Mouse (Mus musculus): ENCODE results near the gene Igf2bp3. TPM values are rescaled to one million over a fixed set of nuclear protein-coding genes. Genes with fewer than 3 reads are reported as not detected.
A peak's percentile ranks its signal among the peaks of the same experiment; 100 is the strongest.
"Not testable (repeated sequence)": the region's sequence is repeated elsewhere in the genome, so short reads cannot be mapped to it uniquely, and the experiment has no call there.

Gene Igf2bp3
- 55.2 and 56.9 TPM in 2 replicates for polyA plus RNA-seq (2015; fragmentation: Nextera tagmentation; extraction: Ambion mirVana)

DNA sequence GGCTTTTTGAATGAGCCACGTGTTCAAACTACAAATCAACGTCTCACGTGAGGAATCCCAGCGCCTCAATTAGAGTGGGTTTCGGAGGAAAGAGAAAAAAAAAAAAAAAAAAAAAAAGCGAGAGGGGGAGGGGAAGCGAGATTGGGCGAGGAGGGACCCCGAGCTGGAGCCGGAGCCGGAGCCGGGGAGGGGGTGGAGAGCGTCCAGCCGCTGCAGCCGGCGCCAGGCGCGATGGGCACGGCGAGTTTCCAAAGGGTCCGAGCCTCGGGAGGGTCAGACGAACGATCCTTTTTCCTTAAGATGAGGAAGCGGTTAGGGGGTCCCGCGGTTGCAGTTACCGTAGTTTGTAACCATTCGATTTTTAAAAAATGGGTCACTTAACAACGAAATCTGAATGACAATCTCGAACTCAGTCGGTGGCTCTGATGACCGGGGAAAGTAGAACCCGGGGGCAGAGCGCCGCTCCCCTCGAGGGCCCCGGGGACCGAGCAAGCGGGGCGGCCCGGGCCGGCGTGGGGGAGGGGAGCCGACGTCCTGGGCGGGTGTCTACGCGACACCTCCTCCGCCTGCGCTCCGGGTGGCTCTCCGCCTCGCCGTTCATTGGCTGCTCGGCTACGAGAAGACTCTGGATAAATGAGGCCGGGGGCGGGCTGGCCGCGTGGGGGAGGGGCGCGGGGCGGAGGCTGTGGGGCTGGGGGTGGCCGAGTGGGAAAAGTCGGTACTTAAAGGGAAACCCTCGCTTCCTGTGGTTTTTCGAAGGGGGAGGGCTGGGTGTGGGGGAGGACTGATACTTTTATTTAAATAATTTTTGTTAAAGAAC, at the start of gene Igf2bp3:
TSS of gene Igf2bp3 (minus strand) at position 30 of the 820 bp plus-strand sequence.
- Histone ChIP-seq H3K9me3 (replicated peaks) (no peaks in the 10 kb centered on the region), H3K4me3 (peak within 1 kb of the TSS; percentile 95), H3K27ac (peak within 1 kb of the TSS; percentile 98), H3K9ac (peak within 1 kb of the TSS; percentile 98), H3K4me1 (peaks cover 40% of the 10 kb centered on the region), H3K27me3 (no peaks in the 10 kb centered on the region), H3K36me3 (ENCODE audit: poor library complexity, severe bottlenecking) (no peaks in the 10 kb centered on the region), H3K4me2 (peak within 1 kb of the TSS; percentile 94)
- ATAC-seq = peak; percentile 82
- WGBS = under 1% methylated on average over 58 of the region's 68 CpGs

- not testable (repeated sequence) for H3K9me3 ChIP-seq (replicated peaks); ATAC-seq; H3K9ac ChIP-seq; H3K27me3 ChIP-seq; H3K36me3 ChIP-seq (ENCODE audit: poor library complexity, severe bottlenecking)
- 89% methylated on average over 7 of the region's 7 CpGs for WGBS
- Histone ChIP-seq H3K4me1 (peaks cover 27% of the 10 kb centered on the region), H3K4me2 (peak overlapping the region; percentile 79; the same call in 1 of the 2 replicates), H3K4me3 (peak overlapping the region; percentile 98; the same call in 1 of the 2 replicates), H3K27ac (peak overlapping the region; percentile 97; the same call in 1 of the 2 replicates)
Measured at GRCm38 (mm10) chr6:49264446-49264845, 49.7 kb upstream of the Igf2bp3 start.

GRCm38 (mm10) chr6:49263847-49264243, 49.1 kb upstream of the Igf2bp3 start, which contains the start of gene Tra2a:
Tra2a (minus strand) TSS chr6:49264033.
- under 1% methylated on average over 39 of the region's 39 CpGs for WGBS
- Histone ChIP-seq H3K4me2 (peak within 1 kb of the TSS; percentile 79), H3K4me3 (peak within 1 kb of the TSS; percentile 98), H3K27ac (peak within 1 kb of the TSS; percentile 97), H3K9ac (peak within 1 kb of the TSS; percentile 100), H3K27me3 (no peaks in the 10 kb centered on the region), H3K36me3 (ENCODE audit: poor library complexity, severe bottlenecking) (no peaks in the 10 kb centered on the region), H3K9me3 (replicated peaks) (no peaks in the 10 kb centered on the region), H3K4me1 (peaks cover 30% of the 10 kb centered on the region)
- peak; percentile 97 for ATAC-seq

- peak; percentile 78 for ATAC-seq
- H3K27me3 ChIP-seq = no peaks in the 10 kb centered on the region
- no peaks in the 10 kb centered on the region for H3K36me3 ChIP-seq (ENCODE audit: poor library complexity, severe bottlenecking)
- H3K9ac ChIP-seq = peak overlapping the region; percentile 100
- peak overlapping the region; percentile 79 for H3K4me2 ChIP-seq
- under 1% methylated on average over 67 of the region's 71 CpGs for WGBS
- peak overlapping the region; percentile 98 for H3K4me3 ChIP-seq
- H3K27ac ChIP-seq = peak overlapping the region; percentile 97
- no peaks in the 10 kb centered on the region for H3K9me3 ChIP-seq (replicated peaks)
- H3K4me1 ChIP-seq = peaks cover 30% of the 10 kb centered on the region
Measured at GRCm38 (mm10) chr6:49263081-49263846, 48.5 kb upstream of the Igf2bp3 start.

- Histone ChIP-seq H3K4me1 (peaks cover 34% of the 10 kb centered on the region), H3K4me3 (peak overlapping the region; percentile 98), H3K27me3 (no peaks in the 10 kb centered on the region), H3K36me3 (ENCODE audit: poor library complexity, severe bottlenecking) (no peaks in the 10 kb centered on the region), H3K9ac (peak overlapping the region; percentile 100), H3K9me3 (replicated peaks) (no peaks in the 10 kb centered on the region), H3K4me2 (peak overlapping the region; percentile 79), H3K27ac (no peak overlapping the region)
- ATAC-seq = no peak
- WGBS = under 1% methylated on average over 9 of the region's 9 CpGs
Measured at GRCm38 (mm10) chr6:49262421-49262820, 47.7 kb upstream of the Igf2bp3 start.

- Histone ChIP-seq H3K9ac (no peak overlapping the region), H3K9me3 (replicated peaks) (no peaks in the 10 kb centered on the region), H3K4me2 (no peak overlapping the region), H3K27me3 (no peaks in the 10 kb centered on the region), H3K4me1 (peaks cover 34% of the 10 kb centered on the region), H3K4me3 (no peak overlapping the region), H3K27ac (no peak overlapping the region), H3K36me3 (ENCODE audit: poor library complexity, severe bottlenecking) (no peaks in the 10 kb centered on the region)
- ATAC-seq = no peak
- WGBS = 68% methylated on average over 5 of the region's 5 CpGs
Measured at GRCm38 (mm10) chr6:49259711-49260110, 45.0 kb upstream of the Igf2bp3 start.

GRCm38 (mm10) chr6:49257880-49258279, 43.1 kb upstream of the Igf2bp3 start:
- Histone ChIP-seq H3K4me3 (no peak overlapping the region), H3K9me3 (replicated peaks) (no peaks in the 10 kb centered on the region), H3K27me3 (no peaks in the 10 kb centered on the region), H3K4me1 (peaks cover 34% of the 10 kb centered on the region), H3K36me3 (ENCODE audit: poor library complexity, severe bottlenecking) (no peaks in the 10 kb centered on the region), H3K4me2 (no peak overlapping the region), H3K27ac (no peak overlapping the region), H3K9ac (no peak overlapping the region)
- ATAC-seq = no peak
- 93% methylated on average over 2 of the region's 2 CpGs for WGBS

- Histone ChIP-seq H3K4me2 (no peak overlapping the region), H3K27me3 (no peaks in the 10 kb centered on the region), H3K27ac (no peak overlapping the region), H3K36me3 (ENCODE audit: poor library complexity, severe bottlenecking) (peaks cover 46% of the 10 kb centered on the region), H3K9ac (no peak overlapping the region), H3K9me3 (replicated peaks) (no peaks in the 10 kb centered on the region), H3K4me3 (no peak overlapping the region), H3K4me1 (no peaks in the 10 kb centered on the region; the same call in 1 of the 2 replicates)
- ATAC-seq = no peak
- 94% methylated on average over 8 of the region's 8 CpGs for WGBS
Measured at GRCm38 (mm10) chr6:49252207-49252606, 37.5 kb upstream of the Igf2bp3 start.

- Histone ChIP-seq H3K27ac (no peak overlapping the region), H3K9me3 (replicated peaks) (no peaks in the 10 kb centered on the region), H3K27me3 (no peaks in the 10 kb centered on the region), H3K4me1 (no peaks in the 10 kb centered on the region; the same call in 1 of the 2 replicates), H3K4me2 (no peak overlapping the region), H3K36me3 (ENCODE audit: poor library complexity, severe bottlenecking) (peaks cover 52% of the 10 kb centered on the region), H3K9ac (no peak overlapping the region), H3K4me3 (no peak overlapping the region)
- no peak for ATAC-seq
- WGBS = 96% methylated on average over 2 of the region's 2 CpGs
Measured at GRCm38 (mm10) chr6:49251199-49251598, 36.4 kb upstream of the Igf2bp3 start.

DNA sequence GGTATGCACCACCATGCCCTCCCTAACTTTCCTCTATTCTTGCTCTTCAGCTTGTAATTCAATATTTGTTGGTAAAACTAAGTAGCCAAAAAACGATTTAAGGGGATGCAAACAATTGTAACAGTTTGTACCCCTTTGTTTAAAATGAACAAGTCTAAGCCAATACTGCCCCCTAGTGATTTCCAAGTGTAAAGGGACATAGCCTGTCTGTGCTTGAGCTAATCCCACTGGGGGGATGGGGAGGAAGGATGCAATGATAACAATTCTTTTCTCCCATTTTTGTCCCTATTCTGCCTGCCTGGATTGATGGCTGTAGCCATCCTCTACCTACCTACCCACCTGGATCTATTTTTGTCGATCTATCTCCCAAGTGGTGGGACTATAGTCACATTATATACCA, 32.5 kb upstream of the Igf2bp3 start:
- no peaks in the 10 kb centered on the region for H3K4me1 ChIP-seq
- no peak overlapping the region for H3K9ac ChIP-seq
- peak; percentile 76 for ATAC-seq
- 54% methylated on average over 2 of the region's 2 CpGs for WGBS
- H3K27ac ChIP-seq = no peak overlapping the region
- no peaks in the 10 kb centered on the region for H3K9me3 ChIP-seq (replicated peaks)
- H3K4me3 ChIP-seq = no peak overlapping the region
- peaks cover 85% of the 10 kb centered on the region for H3K36me3 ChIP-seq (ENCODE audit: poor library complexity, severe bottlenecking)
- H3K27me3 ChIP-seq = no peaks in the 10 kb centered on the region
- H3K4me2 ChIP-seq = no peak overlapping the region

DNA sequence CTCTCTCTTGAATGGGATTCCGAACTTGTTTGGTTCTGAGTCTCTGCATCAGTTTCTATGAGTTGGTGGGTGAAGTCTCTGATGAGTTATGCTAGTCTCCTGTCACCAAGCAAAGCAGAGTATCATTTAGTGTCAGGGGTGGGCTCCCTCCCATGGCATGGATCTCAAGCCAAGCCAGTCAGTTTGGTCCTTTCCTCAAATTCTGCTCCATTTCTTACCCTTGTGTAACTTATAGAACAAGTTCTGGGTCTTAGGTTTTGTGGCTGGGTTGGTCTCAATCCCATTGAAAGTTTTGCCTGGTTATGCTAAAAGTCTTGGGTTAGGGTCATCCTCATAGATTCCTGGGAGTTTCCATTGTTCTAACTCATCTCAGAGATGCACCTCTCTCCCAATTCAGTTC, 27.6 kb upstream of the Igf2bp3 start:
- Histone ChIP-seq H3K4me1 (no peaks in the 10 kb centered on the region), H3K27ac (no peak overlapping the region), H3K27me3 (no peaks in the 10 kb centered on the region), H3K36me3 (ENCODE audit: poor library complexity, severe bottlenecking) (peaks cover 57% of the 10 kb centered on the region), H3K4me2 (no peak overlapping the region), H3K9me3 (replicated peaks) (no peaks in the 10 kb centered on the region), H3K9ac (no peak overlapping the region), H3K4me3 (no peak overlapping the region)
- 88% methylated on average over 1 of the region's 1 CpGs for WGBS
- ATAC-seq = no peak

GRCm38 (mm10) chr6:49241562-49241961, 26.8 kb upstream of the Igf2bp3 start:
- no peaks in the 10 kb centered on the region for H3K27me3 ChIP-seq
- no peak overlapping the region for H3K27ac ChIP-seq
- no peaks in the 10 kb centered on the region for H3K4me1 ChIP-seq
- no peak overlapping the region for H3K9ac ChIP-seq
- H3K9me3 ChIP-seq (replicated peaks) = no peaks in the 10 kb centered on the region
- H3K4me2 ChIP-seq = no peak overlapping the region
- 0 out of 2 replicates have a peak, but pooled peaks have one; percentile 27 for ATAC-seq
- H3K36me3 ChIP-seq (ENCODE audit: poor library complexity, severe bottlenecking) = peaks cover 55% of the 10 kb centered on the region
- no peak overlapping the region for H3K4me3 ChIP-seq
- WGBS = 100% methylated on average over 1 of the region's 1 CpGs
